Mouse (Mus musculus): ENCODE data around the gene Nrg4. TPM values are rescaled to one million over a fixed set of nuclear protein-coding genes. Genes with fewer than 3 reads are reported as not detected.
A peak's percentile ranks its signal among the peaks of the same experiment; 100 is the strongest.

Nrg4 gene
- total RNA-seq (2021), result under 1 TPM; 0.51 to 0.67 TPM
- long read RNA-seq, experiment 1, result 0 reads
- long read RNA-seq, experiment 2, partial matches to known transcripts, result 0 of 1 reads
- long read RNA-seq, experiment 2, other reads (novel, unspliced or antisense), result 1 of 1 reads

GRCm38 (mm10) chr9:55326515-55327233 is at the start of gene Nrg4, which contains the start of gene Tmem266:
Gene Nrg4, minus strand, starts transcription at chr9:55326844.
Gene Tmem266, plus strand, starts transcription at chr9:55326913.
- intact Hi-C loops (cut with DNase I), result loop anchor here (5.0 kb wide), 1 partner anchor 66 kb away; no protein-coding TSS in a partner anchor
- peak; percentile 43 to 53 for DNase-seq

DNA sequence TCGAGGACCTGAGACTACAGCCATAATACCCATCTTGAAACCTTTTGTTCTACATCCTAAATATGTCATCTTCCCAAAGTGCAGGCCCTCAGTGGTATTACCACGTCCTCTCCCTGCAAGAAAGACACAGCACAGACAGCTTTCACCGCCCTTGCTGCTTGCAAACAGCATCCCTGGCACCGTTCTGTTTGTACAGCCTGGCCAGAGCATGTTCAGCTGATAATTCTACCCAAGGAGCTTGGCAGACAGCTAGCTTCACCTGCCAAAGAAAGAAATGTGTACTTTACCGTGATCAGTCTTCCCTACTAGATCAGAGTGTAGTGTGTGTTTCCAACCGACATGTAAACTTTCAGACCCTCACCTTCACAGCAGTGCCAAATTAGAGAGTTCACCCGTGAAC is 45.3 kb upstream of the Nrg4 start:
- intact Hi-C loops (cut with DNase I), result no loop called here
- DNase-seq, result no peak

DNA sequence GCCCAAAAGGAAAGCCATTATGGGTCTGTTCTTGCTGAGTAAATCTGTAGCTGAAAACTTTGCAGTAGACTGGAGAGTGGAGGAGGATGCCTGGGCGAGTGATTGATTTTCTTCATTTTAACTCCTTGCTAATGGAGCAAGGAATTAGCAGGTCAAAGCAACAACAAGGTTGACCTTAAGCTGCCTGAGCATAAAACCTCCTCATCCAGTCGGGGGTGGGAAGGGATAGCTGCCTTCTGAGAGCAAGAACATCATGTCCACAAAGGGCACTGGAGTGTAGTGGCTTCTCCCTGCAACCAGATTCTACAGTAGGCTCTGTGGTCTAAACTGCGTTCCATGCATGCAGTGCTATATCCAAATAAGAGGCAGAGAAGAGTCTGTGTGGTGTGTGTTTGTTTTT is 41.4 kb upstream of the Nrg4 start:
- intact Hi-C loops (cut with DNase I), result no loop called here
- no peak for DNase-seq

DNA sequence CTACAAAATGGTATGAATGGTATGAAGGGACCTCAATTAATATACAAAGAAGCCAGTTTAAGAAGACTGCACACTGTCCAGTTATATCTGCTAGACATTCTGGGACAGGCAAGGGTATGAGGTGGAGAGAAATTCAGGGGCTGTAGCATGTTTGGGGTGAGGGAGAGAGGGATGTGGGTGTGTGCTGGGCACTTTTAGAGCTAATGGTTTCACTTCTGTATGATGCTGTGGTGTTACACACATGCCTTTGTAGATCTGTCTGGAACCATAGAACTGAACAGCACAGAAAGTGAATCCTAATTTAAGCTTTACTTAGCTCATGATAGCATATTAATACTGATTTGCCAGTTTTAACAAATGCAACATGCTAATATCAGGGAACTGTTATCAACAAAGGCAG is 37.1 kb upstream of the Nrg4 start:
- no peak for DNase-seq
- intact Hi-C loops (cut with DNase I), result no loop called here

- intact Hi-C loops (cut with DNase I), result no loop called here
- no peak for DNase-seq
Observed at GRCm38 (mm10) chr9:55361969-55362368, 35.3 kb upstream of the Nrg4 start.

- no peak for DNase-seq
- intact Hi-C loops (cut with DNase I), result no loop called here
Observed at GRCm38 (mm10) chr9:55360861-55361260, 34.2 kb upstream of the Nrg4 start.

DNA sequence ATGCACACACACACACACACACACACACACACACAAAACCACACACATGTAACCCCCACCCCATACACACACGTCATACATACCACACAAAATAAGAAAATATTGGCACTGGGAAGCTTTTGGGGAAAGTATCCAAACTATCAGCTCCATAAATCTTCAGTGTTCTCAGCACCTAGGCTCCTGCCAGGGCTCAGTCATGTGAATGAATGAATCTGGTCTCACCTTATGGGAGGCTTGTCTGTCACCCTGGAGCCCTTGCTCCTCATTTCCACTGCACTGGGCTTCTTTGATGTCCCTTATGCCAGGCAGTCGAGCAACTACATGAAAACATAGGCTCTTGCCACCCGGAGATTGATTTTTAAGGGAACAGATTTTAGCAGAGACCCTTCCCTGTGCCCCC is 33.7 kb upstream of the Nrg4 start:
- intact Hi-C loops (cut with DNase I), result no loop called here
- no peak for DNase-seq

DNA sequence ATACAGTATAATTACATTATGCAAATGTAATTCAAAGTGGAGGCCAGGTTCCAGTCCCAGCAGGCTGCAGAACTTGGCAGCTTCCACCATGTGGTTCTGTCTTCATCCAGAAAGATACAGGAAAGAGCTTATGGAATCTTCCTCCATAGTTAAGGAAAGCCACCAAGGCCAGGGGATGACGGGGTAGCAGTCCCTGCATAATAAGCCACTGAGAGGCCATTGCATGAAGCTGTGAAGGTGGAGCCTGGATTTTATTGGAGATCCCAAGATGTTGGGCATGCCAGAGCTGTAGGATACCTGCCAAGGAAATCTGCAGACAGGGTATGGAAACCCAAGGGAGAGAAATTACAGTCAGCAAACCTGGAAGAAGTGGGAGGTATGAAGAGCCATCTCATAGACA is 30.5 kb upstream of the Nrg4 start:
- intact Hi-C loops (cut with DNase I), result no loop called here
- no peak for DNase-seq

- intact Hi-C loops (cut with DNase I), result no loop called here
- no peak for DNase-seq
Observed at GRCm38 (mm10) chr9:55355270-55355834, 28.7 kb upstream of the Nrg4 start.

- intact Hi-C loops (cut with DNase I), result no loop called here
- DNase-seq, result no peak
Observed at GRCm38 (mm10) chr9:55354686-55355085, 28.0 kb upstream of the Nrg4 start.

- intact Hi-C loops (cut with DNase I), result no loop called here
- DNase-seq, result no peak
Observed at GRCm38 (mm10) chr9:55348664-55349063, 22.0 kb upstream of the Nrg4 start.

DNA sequence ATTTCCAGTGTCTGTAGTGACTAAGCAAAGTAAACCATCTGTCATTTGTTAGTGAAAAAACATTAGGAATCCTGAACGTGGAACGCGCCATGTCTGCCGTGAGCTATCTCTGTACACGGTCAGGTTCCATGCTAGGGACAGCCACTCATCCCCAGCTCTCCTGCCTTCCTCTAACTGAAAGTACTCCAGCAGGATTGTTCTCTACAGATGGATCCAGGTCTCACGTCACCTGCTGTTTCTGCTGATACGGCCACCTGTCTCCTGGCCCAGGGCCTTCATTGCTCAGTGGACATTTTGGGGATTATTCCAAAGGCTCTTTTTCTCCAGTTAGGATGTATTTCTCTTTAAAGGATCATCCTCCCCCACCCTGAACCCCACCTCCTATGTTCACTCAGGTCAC is 18.7 kb upstream of the Nrg4 start:
- intact Hi-C loops (cut with DNase I), result no loop called here

DNA sequence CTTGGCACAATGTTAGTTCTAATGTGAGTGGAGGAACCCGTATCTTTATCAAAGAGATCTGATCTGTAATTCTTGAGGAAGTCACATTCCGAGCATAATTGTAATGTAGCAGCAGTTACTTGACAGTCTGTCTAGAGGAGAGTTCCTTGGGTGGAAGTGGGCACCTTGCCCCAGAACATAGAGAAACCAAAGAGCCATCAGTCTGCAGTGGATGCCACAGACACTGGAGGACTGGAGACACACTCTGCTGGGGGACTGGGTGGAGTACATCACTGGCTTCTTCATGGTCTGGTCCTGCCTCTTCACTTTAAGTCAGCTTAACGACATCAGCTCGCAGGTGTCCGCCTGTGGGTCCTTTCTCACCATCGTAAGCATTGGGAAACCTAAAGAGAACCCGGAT is 17.5 kb upstream of the Nrg4 start:
- intact Hi-C loops (cut with DNase I), result no loop called here
- no peak for DNase-seq

More for the DNA sequence above, 18.7 kb upstream of the Nrg4 start:
- no peak for DNase-seq

DNA sequence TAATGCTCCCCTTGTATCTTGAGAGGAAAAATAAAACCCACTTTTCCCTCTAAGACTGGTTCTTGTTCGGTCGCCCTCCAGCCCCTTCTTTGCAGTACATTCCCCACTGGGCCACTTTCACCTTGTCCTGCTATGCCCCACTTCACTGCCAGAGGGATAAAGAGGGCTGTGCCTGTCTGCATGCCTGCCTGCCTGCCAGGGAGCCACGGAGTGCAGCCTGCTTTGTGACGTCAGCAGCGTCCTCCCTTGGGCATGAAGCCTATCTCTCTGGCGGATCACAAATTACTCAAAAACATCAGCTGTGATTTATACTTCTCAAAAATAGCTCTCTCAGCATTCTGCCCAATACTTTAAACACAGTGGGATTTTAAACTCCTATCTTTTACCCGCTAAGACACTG is 6.3 kb upstream of the Nrg4 start:
- DNase-seq, result no peak
- intact Hi-C loops (cut with DNase I), result no loop called here

- intact Hi-C loops (cut with DNase I), result no loop called here
- DNase-seq, result no peak
Observed at GRCm38 (mm10) chr9:55332476-55332875, 5.8 kb upstream of the Nrg4 start.

GRCm38 (mm10) chr9:55329401-55329800 is 2.8 kb upstream of the Nrg4 start:
- no peak for DNase-seq
- intact Hi-C loops (cut with DNase I), result loop anchor here (5.0 kb wide), 1 partner anchor 63 kb away; no protein-coding TSS in a partner anchor

GRCm38 (mm10) chr9:55328151-55328918 is 1.7 kb upstream of the Nrg4 start:
- DNase-seq, result no peak
- intact Hi-C loops (cut with DNase I), result loop anchor here (5.0 kb wide), 1 partner anchor 64 kb away; no protein-coding TSS in a partner anchor

DNA sequence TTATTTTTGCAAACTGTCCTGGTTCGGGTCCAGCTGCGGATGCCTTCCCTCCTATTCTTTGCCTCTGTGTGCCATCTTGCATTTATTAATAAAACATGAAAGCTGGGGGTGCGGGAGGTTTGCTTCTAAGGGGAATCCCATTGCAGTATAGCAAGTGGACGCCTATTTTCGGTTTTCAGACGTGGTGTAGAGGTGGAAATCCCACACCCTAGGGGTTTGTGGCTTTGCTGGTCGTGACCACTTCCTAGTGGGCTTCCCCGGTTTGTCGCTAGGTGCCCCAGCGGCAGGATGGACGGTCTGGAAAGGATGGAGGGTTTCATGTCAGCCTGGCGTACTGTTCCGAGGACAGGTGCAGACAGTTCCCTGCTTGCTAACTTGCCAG is 581 bp upstream of the Nrg4 start:
- intact Hi-C loops (cut with DNase I), result loop anchor here (5.0 kb wide), 1 partner anchor 65 kb away; no protein-coding TSS in a partner anchor
- DNase-seq, result no peak

GRCm38 (mm10) chr9:55325564-55326514 is 805 bp downstream of the Nrg4 start:
- DNase-seq, result no peak
- intact Hi-C loops (cut with DNase I), result loop anchor here (5.0 kb wide), 1 partner anchor 66 kb away; no protein-coding TSS in a partner anchor

GRCm38 (mm10) chr9:55325061-55325460 is 1.6 kb downstream of the Nrg4 start:
- no peak for DNase-seq
- intact Hi-C loops (cut with DNase I), result loop anchor here (5.0 kb wide), 1 partner anchor 67 kb away; no protein-coding TSS in a partner anchor
